ENCODE assay signal across 25 mouse cellular contexts in genomic region chr19:34729505-34729904, GRCm38 (mm10).
"Had no signal": no experiment of that assay in that cellular context is flagged by ENCODE, and none has a peak within 500 bp of the region (broad histone marks: within the 10 kb centered on the region; RNA-seq: fewer than 3 reads in every experiment).

No protein-coding gene starts in this region.

- H3K36me3 ChIP-seq: heart, embryonic 13.5 days; heart, embryonic 15.5 days; hindbrain, embryonic 13.5 days; hindbrain, embryonic 15.5 days; kidney, embryonic 15.5 days; limb, embryonic 10.5 days; limb, embryonic 12.5 days; liver, embryonic 13.5 days had no signal

- H3K27ac ChIP-seq: gastrocnemius, adult 2 months; heart, adult 2 months; heart, embryonic 13.5 days; heart, embryonic 15.5 days; hindbrain, embryonic 13.5 days; hindbrain, embryonic 15.5 days; hindbrain, postnatal 0 days; kidney, embryonic 15.5 days; kidney, postnatal 0 days; limb, embryonic 10.5 days; limb, embryonic 12.5 days; liver, embryonic 13.5 days had no signal

- ATAC-seq: hindbrain, postnatal 0 days; intestine, embryonic 16.5 days had no signal

- DNase-seq: gastrocnemius, adult 2 months; gastrocnemius, postnatal 14 days; gastrocnemius, postnatal 36 days; heart, adult 2 months; heart, postnatal 14 days; heart, postnatal 4 days; kidney, adult 11 months; kidney, adult 2 months; kidney, adult 9 months; kidney, postnatal 14 days; kidney, postnatal 36 days; layer of hippocampus, adult 9-11 months; layer of hippocampus, postnatal 36 days; liver; liver, embryonic 13.5 days had no signal

- H3K4me3 ChIP-seq: gastrocnemius, adult 2 months; heart, adult 2 months; heart, embryonic 13.5 days; heart, embryonic 15.5 days; hindbrain, embryonic 13.5 days; hindbrain, embryonic 15.5 days; kidney, embryonic 15.5 days; limb, embryonic 10.5 days; limb, embryonic 12.5 days; liver, embryonic 13.5 days had no signal

- H3K4me1 ChIP-seq: hindbrain, embryonic 13.5 days; hindbrain, embryonic 15.5 days; liver, embryonic 13.5 days had no signal
